Mouse (Mus musculus) B cell, adult 67 days (primary cell): Measurements from ENCODE around the gene Slc6a13. TPM values are rescaled to one million over a fixed set of nuclear protein-coding genes. Genes with fewer than 3 reads are reported as not detected.

Experiments used
- total RNA-seq, 2 experiments: library from RNA; stranded (reverse); gene quantifications; 4 replicates each; pipeline ENCODE4 v1.2.4; 2023

Slc6a13 gene
- under 1 TPM in 1 of 2 experiments, not detected in 1; 0.32 TPM for total RNA-seq

DNA sequence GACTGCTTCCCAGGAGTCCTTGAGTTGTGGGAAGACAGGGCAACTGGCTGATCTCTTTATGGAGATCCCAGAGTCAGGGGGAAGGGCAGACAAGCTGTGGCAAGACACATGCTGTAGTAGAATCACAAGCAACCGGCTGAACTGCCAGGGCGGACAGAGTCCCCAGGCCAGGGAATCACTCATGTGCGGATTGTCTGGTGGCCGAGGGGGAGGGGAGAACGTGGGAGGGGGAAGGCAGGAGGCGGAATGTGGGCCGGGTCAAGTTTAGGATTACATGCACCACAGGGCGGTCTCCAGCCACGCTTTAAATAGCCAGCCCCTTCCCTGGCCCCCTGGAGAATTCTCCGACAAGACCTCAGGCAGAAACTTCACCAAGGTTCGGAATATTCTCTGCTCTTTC is at the start of gene Slc6a13:
Gene Slc6a13 (plus strand): TSS at position 274 of the 400 bp plus-strand sequence.

GRCm38 (mm10) chr6:121343026-121343770 is 43.2 kb downstream of the Slc6a13 start, which contains the start of gene Slc6a12:
Gene Slc6a12, plus strand, starts transcription at chr6:121343076.

Other genes starting within 250 kb of the Slc6a13 start
- 10 to 100 TPM; 28.7 to 28.9 TPM for gene Mical3, start 169.2 kb upstream of the Slc6a13 start, total RNA-seq
- gene Pex26, start 116.6 kb upstream of the Slc6a13 start, total RNA-seq = 10 to 100 TPM in 1 of 2 experiments, 1 to 10 TPM in 1; 7.7 to 11.0 TPM
- not detected for gene Tuba8, start 89.5 kb upstream of the Slc6a13 start, total RNA-seq
- 10 to 100 TPM in 1 of 2 experiments, 1 to 10 TPM in 1; 5.7 to 16.6 TPM for gene Usp18, start 54.3 kb upstream of the Slc6a13 start, total RNA-seq
- gene Slc6a12, start 42.8 kb downstream of the Slc6a13 start, total RNA-seq = not detected
- not detected for gene Iqsec3, start 173.5 kb downstream of the Slc6a13 start, total RNA-seq